Mouse (Mus musculus): ENCODE results near the gene Lrrc45.
"Not testable (repeated sequence)": the region's sequence is repeated elsewhere in the genome, so short reads cannot be mapped to it uniquely, and the experiment has no call there.

The Lrrc45 gene

DNA sequence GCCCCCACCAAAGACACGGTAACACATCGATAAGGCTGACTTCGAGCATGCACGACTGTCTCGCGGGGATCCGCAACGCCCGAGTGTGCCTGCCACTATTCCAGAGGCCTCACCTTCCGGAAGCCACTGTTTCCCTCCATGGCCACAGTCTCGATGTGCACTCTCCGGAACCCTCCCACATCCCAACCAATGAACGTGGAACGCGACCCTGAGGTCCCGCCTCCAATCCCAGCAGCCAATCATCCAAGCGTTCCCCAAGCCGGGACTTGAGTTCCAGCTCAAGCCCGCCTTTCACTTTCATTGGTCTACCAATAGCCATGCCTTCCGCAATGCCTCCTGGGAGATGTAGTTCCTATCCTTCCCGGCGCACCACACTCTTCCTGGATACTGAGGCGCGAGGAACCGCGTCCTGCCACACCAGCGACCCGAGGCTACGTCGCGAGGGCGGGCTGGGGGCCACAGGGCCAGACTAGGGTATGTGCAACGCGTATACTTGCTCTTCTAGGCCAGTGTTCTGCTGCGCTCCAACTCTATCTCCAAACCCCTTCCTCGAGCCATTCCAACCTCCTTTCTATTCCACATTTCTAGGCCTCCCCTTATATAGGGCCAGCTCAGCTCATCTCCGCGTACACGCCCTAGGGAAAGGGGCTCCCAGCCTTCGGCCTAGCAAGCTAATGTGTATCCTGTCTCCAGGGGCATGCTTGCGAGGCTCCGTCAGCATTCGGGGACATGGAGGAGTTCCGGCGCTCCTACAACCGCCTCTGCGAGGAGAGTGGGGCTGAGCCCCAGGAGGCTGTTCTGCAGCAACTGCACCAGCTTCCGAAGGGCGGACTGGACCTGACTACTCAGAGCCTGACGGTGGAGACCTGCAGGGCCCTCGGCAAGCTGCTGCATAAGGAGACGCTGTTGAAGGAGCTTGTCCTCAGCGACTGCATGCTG is at the start of gene Lrrc45, which contains the start of gene Cenpx:
TSS of gene Lrrc45 (plus strand) at position 346 of the 939 bp plus-strand sequence.
TSS of gene Cenpx (minus strand) at position 159 of the 939 bp plus-strand sequence.
- DNase-seq: peak; percentile 99

DNA sequence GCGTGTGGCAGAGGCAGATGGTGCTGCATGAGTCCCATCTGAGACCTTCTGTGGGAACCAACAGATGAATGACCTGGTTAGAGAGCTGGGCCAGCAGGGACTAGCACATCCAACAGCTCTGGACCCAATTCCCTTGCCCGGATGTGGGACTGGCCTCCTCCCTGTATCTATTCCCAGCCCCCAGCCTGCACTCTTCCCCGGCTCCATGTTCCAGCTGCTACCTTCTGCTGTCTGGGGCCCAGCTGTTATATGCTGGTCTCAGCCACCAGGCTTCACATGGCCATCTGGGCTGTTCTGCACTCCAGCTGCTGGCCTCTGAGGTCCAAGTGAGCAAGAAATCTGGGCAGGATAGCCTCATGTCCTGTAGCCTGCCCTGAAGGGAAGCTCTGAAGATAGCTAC is 48.3 kb upstream of the Lrrc45 start:
- no peak for DNase-seq

DNA sequence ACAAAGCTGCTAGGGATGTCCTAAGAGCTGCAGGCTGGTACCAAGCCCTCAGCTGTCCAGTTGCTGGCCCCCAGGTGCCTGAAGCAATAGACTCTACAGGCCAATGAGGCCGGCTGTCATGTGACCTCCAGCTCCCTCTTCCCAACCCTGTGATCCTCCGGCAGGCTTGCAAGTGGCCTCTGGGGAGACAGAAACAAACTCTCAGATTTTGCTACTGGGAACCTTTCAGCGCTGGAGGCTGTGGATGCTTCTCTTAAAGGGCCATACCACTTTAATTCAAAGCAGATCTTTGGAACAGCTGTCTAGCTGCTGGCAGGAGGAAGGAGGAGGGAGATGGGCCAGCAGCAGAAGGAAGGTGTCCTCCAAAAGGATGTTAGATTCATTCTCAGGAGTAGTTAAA is 47.1 kb upstream of the Lrrc45 start:
- no peak for DNase-seq

DNA sequence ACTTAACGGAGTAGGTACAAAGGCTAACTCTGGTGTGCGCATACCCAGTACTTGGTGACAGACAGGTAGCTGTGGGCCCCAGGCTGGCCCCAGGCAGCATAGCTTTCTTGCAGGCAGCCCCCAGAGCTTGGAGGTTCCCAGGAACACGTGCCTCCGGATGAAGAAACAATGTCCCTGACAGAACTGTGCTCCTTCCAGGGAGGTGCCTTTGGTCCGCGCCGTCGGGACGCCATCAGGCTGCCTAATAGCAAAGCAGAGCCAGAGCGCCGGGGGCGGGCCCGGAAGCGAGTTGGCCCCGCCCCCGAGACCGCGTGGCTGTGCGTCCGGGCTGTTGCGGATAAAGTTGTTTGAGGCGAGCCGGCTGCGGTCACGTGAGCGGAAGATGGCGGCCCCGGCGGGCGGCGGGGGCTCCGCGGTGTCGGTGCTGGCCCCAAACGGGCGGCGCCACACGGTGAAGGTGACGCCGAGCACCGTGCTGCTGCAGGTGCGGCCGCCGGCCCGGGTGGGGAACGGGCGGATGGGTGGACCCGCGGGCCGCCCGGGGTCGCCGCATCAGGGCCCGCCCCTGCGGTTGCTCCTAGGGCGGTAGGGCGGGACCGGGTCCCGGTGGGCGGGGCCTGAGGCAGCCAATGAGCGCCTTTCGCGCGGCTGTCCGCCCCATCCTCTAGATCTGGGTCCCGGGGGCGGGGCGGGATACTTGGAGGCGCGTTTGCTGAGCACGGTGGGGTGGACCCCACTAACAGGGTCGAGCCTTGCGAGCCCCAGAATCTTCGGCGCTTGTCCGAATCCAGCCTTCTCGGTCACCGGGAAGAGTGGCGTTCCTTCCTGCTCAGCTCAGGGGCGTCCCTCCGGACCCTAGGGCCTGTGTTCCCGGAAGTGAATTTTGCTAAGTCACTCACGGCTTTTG is 40.8 kb upstream of the Lrrc45 start, which contains the start of gene Aspscr1:
TSS of gene Aspscr1 (plus strand) at position 287 of the 907 bp plus-strand sequence.
- peak; percentile 97 for DNase-seq

DNA sequence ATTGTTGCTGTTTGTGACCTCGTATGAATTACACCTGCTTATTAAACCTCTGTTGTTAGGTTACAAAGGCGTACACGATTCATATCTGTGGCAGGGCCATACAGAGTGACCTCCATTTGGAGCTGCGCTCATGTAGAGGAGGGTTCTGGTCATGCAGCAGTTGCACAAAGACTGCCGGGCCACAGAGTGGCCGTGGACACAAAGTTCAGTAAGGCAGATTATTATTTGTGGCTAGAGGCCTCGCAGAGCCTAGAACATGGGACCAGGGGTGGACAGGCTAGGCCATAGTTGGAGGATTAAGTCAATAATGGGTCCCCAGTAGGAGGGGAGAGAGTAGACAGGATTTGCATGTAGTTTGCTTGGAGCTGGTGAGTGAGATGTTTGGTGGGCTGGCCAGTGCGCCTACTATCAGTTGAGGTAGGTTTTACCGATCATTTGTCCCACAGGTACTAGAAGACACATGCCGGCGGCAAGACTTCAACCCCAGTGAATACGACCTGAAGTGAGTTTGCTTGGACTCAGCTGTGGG is 40.1 kb upstream of the Lrrc45 start:
- DNase-seq: no peak

DNA sequence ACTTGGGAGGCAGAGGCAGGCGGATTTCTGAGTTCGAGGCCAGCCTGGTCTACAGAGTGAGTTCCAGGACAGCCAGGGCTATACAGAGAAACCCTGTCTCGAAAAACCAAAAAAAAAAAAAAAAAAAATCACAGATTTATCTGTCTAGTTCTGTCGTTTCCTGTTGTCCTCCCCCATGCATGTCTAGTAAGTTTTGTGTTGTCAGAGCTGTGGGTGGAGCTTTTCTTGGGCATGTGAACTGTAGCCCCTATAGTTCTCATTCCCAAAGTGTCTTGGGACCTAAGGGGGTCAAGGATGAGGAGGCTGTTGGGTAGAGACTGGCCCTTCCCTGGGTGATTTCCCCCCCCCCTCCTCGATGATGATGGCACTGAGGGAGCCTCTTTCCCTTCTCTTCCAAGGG is 37.9 kb upstream of the Lrrc45 start:
- not testable (repeated sequence) for DNase-seq

DNA sequence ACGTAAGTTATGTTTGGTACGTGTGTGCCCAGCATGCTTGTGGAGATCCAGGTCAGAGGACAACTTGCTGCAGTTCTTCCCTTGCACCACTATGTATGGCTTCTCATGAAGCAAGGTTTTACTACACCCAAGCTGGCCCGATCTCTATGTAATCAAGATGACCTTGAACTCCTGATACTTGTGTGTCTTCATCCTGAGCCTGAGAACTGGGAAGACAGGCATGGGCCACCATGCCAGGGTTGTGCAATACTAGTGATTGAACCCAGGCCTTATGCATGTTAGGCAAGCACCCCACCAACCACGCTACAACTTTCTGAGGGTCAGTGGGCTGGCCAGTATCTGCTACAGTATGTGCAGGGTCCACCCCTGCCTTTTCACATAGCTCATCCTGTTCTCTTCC is 36.8 kb upstream of the Lrrc45 start:
- DNase-seq: no peak

DNA sequence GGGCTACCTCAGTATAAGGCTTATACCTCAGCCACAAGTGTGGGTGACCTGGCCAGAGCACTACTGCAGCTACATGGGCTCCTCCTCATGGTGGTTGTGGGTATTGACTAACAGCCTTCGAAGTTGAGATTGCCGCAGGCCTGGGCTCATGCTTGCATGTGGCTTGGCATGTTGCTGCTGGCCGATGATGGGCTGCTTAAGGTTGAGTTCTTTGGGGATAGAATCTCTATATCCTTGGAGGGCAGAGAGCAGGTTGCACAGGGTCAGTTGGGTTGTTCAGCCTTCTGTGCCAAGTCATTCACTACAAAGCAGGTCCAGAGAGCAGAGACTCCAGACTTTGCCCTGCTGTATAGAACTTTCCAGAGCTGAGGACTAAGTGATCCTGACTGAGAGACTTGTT is 33.8 kb upstream of the Lrrc45 start:
- DNase-seq: peak; percentile 92

DNA sequence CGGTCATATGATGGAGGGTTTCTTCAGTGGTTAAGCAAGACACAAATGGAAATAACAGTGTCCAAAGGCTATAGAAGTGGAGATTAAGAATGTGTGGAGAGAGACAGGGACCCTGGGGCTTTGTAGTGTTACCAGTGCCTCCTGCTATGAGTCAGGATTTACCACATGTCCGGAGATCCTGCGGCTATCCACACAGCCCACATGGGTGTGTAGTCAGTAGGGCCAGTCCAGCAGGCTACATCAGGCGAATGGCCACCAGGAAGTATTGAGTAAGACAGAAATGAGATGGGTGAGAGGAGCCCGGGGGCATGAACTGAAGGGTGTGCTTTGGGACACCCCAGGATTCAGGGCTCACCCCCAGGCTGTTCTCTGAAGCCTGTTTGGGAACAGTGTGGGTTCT is 31.0 kb upstream of the Lrrc45 start:
- no peak for DNase-seq

DNA sequence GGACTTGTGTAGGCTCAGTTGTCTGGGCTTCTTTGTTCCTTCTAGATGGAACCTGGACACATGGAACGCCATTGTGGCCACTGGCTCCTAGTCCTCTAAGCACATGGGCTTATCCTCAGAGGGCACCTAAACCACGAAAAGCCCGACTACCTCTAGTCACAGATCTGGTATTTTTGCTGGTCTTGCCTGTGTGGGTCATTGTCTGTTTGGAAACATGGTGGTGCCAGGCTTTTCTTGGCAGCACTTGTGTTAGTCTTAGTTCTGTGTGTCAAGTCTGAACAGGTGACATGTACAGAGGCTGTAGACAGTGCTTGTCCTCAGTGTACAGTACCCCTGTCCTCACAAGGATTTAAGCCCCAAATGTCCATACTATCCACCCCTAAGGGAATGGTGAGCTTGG is 30.2 kb upstream of the Lrrc45 start:
- DNase-seq: no peak

DNA sequence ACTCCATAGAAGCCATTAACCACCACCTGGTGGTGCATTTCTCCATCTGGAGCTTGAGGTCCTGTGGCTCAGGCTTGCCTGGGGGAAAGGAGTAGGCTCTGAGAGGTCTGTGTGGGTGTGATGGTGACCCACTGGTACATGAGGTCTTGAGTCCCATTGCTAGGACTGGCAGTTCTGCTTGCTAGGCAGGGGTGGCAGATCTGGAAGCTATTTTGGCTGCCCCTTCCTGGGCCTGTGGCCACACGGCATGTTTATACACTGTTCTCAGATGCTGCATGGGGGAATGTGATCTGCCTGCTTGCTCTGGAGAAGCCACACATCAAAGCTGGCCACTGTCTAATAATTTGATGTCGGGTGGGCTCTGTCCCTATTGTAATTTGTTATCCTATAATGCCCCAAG is 29.6 kb upstream of the Lrrc45 start:
- no peak for DNase-seq

DNA sequence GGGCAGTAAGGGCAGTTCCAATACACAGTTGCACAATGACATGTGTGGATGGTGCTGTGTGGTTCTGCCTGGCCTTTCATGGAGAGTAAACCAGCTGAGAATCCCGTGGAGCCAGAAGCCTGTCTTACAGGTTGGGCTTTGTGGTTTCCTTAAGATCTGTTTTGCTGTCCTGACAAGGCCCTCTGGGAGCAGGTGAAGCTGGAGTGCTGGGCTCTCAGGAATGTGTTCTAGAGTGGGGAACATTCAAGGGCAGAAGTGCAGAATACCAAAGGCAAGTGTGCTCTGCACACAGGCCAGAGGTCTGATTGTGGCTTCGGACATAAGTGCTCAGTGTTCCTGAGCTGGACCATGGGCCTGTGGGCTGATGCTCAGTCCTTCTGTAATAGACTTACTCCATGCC is 29.1 kb upstream of the Lrrc45 start:
- no peak for DNase-seq

DNA sequence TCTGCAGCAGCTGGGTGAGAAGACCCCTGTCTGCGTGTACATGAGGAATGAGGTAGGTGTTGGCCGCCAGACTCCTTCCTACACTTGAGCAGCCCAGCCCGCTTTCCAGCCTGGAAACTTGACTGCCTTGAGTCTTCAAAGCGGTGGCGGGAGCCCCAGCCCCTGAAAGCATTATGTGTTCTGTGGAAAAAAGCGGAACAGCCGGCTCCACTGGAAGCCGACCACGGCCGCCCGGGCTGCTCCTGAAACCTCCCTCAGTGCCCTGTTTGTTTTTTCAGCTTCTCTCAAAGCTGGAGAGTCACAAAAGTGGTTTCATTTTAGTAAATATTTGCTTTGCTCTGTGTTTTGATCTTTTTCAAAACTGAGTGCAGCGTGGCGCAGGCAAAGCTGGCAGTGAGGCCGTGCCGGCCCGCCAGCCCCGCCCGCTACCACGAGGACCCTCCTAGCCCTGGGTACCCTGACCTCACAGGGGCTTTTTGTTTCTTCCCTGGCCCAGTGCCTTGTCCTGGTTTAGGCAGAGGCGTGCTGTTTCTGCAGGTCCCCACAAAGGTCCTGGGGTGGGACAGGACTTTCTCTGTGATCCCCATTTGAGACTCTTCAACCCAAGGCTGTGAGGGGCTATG is 27.0 kb upstream of the Lrrc45 start:
- DNase-seq: no peak

DNA sequence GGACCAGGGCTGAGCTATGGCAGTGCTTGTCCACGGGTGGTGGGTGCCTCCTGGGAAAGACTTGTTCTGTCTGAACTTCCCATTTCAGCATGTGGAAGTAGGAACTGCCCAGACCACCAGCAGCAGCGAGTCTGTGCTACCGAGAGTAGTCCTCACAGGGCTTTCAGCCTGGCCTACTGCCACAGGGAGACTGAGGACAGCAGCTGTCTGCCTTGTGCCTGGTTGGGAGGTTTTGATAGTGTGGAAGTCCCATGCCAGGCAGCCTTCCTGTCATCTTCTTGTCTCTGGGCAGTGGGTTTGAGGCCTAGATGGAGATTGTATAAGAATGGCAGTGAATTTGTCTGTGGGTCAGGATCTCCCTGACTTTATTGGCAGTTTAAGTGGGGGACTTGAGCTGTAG is 24.4 kb upstream of the Lrrc45 start:
- DNase-seq: no peak

DNA sequence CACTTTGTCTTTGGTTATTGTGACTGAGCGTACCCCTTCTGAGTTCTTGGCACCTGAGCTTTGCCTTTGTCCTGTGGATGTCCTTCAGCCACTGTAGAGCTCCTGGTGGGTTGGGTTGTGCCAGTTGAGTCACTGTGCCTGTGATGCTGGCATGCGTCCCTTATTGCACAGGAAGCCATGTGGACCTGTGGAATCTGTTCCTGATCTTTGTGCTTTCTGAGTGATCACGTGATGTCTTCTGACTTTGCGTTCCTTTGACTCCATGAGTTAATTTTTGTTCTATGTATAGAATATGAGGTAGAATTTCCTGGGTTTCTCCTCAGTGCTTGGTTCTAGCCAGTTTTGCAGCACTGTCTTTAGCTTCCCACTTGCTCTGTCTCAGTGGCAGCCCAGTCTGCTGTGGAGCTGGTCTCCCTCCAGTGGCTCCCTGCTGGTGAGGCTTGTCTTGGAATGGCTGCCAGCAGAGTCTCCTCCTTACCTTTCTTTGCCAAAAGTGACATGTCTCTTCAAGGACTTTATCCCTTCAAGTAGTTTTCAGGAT is 21.2 kb upstream of the Lrrc45 start:
- DNase-seq: peak; percentile 93

DNA sequence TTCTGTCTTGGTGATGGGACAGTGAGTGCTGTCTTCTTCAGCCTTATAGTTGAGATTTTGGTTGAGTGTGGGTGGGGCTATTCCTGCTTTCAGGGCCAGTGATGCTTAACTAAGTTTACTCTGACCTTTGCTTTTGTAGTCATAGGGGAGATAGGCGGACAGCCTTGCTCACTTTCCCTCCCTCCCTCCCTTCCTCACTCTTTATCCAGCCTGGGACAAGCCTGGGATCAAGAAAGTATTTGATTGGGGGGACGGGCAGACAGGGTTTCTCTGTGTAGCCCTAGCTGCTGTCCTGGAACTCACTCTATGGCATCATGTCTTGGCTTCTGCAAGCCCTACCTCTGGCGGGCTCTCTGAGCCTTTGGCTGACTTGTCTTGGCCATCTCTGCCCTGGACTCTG is 20.3 kb upstream of the Lrrc45 start:
- DNase-seq: peak; percentile 69

DNA sequence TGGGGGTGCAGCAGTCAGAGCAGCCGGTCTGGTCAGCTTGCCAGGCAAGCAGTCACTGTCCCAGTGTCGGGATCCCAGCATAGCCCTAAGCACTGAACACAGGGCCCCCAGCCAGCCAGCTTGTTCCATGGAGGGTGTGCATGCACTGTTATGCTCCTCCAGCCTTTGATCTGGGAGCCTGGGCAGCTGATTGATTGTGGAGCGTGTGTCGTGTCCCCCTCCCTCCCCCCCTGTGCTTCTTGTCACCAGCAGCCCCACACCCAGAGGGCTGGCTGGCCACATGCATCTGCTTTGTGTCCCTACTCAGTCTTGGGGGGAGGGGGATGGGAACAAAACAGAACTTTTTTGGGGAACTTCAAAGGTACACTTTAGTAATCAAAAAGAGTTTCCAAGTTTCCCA is 18.5 kb upstream of the Lrrc45 start:
- DNase-seq: no peak

DNA sequence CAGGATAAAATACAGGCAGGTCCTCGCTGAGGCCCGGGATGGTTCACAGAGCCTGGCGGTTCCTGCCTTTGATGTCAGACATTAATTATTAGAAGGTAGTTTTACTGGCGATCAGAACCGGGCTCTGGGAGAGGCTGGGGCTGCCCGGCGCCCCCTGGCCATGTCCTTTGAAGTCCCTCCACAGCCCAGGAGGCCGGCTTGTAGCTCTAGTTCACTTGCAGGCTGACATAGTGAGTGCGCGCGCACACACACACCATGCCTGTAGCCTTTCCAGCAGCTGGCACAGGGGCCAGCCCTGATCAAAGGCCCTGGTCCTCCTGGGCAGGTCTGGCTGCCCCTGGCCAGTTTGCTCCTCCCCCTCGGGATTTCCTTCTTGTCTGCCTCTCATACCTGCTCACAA is 18.1 kb upstream of the Lrrc45 start:
- DNase-seq: peak; percentile 78

DNA sequence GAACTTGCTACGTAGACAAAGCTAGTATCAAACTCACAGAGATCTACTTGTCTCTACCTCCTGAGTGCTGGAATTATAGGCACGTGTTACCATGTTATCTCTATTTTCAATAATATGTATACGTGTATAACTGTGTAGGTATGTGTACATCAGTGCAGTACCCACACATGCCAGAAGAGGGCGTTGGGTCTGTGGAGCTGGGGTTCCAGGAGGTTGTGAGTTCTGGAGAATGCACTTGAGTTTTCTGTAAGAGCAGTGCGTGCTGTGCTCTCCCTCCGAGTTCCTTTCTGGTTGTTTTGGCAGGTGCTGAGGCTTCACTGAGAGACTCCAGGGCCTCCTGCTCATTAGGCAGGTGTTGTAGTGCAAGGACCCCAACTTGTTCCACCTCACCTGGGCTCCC is 17.2 kb upstream of the Lrrc45 start:
- DNase-seq: no peak

DNA sequence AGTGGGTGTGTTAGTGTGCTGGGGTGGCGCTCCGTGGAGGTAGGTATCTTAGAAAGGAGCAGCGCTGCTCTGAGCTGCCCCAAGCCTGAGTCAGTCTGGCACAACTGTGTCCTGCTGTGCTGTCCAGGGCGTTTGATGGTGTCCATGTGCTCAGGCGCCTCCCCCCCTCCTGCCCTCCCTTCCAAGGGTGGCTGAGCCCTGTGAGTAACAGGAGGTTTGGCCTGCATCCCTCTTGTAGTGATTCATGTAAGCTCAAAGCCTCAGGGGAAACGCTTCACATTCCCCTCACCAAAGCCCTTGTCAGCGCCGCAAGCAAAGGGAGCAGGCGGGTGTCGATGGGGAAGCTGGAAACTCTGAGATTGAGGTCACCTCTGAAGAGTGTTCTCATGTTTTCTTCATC is 16.0 kb upstream of the Lrrc45 start:
- no peak for DNase-seq

DNA sequence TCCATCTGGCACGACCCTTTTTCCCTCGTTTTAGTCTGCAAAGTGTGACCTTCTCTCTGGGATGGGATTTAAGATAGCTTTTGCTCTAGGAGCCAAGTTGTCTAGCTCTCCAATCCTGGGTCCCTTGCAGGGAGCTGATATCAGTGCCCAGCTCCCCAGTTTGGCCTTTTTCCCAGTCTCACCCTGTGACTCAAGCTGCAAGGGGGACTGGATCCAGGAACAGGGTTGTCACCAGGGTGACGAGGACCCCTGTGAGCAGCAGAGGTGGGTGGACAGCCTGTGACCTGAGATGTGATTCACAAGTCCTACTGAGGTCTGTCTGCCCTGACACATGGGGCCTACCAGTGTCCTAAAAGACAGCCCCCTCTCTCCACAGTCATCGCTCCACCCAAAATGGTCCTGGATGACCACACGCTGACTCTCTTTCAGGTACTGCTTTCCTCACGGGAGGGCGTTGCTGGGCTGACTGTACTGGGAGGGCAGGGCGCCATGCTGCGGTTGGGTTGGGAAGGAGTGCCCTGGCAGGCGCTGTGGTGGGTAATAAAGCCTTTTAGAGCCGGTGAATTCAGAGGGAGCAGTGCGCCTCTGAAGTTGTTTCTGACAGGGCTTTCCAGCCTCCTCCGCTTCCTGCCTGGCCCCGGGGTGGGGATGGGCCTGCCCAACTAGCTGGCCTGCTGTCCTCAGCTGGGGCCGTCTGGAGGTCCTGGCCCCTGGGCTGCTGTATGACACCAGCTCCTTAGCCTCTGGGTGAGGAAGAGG is 9.8 kb upstream of the Lrrc45 start:
- no peak for DNase-seq
